Mouse (Mus musculus) stomach, postnatal 0 days (tissue): Measurements from ENCODE around the gene Runx2.

ENCODE experiments used
- CTCF ChIP-seq: IDR thresholded peaks from 2 replicates; pipeline ENCODE4 v1.5.1; 2016; ENCODE audit warnings: antibody characterized with exemption, low read depth, mild to moderate bottlenecking, moderate library complexity
- EP300 ChIP-seq: optimal IDR thresholded peaks from 2 replicates; pipeline ENCODE3; 2016; ENCODE audit warnings: antibody characterized with exemption

DNA sequence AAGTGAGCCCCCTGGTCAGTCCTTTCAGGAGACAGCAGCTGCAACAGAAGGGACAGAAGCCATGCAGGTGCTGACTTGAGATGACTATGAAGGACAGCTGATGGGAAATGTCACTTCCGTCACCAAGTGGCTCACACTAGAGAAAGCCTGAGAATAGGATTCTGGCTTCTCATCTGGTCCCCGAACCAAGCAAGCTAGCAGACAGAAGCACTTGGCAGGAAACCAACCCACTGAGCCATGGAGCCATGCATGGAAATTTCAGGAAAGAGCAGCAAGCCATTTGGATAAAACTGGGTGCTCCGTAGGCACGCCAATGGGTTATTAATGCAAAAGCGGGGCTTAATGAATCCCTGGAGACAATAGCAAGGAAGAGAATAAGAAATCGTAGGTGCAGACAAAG, 166.7 kb downstream of the Runx2 start:
- TF ChIP-seq EP300 (no peak), CTCF (no peak)
